Mouse (Mus musculus): ENCODE data around the gene Phf3. TPM values are rescaled to one million over a fixed set of nuclear protein-coding genes. Genes with fewer than 3 reads are reported as not detected.
A peak's percentile ranks its signal among the peaks of the same experiment; 100 is the strongest.

Gene Phf3
- polyA plus RNA-seq, 1 experiment from 2014 or later: 44.6 TPM

DNA sequence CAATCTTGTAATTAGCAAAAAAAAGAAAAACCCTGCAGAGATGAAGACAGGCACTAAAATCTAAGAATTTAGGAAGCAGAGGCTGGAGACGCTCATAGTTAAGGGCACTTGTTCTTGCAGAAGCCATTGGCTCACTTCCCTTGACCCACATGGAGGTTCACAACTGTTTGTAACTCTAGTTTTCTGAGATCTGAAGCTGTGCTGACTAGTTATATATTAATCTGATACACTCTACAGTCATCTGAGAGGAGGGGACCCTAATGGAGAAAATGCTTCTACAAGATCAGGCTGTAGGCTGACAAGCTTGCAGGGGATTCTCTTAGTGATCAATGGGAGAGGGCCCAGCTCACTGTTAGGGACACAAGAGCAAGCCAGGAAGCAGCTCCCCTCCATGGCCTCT, 58.1 kb downstream of the Phf3 start:
- H3K4me1 ChIP-seq: no peaks in the 10 kb centered on the region
- H3K4me2 ChIP-seq (replicated peaks): no peak overlapping the region
- H3K36me3 ChIP-seq: peaks cover 68% of the 10 kb centered on the region
- ATAC-seq (replicated peaks): no peak
- no peak overlapping the region for H3K4me3 ChIP-seq
- H3K9ac ChIP-seq (replicated peaks): no peak overlapping the region
- no peaks in the 10 kb centered on the region for H3K27me3 ChIP-seq
- H3K27ac ChIP-seq (replicated peaks): no peak overlapping the region
- WGBS: 98% methylated on average over 1 of the region's 1 CpGs
- no peaks in the 10 kb centered on the region for H3K9me3 ChIP-seq

DNA sequence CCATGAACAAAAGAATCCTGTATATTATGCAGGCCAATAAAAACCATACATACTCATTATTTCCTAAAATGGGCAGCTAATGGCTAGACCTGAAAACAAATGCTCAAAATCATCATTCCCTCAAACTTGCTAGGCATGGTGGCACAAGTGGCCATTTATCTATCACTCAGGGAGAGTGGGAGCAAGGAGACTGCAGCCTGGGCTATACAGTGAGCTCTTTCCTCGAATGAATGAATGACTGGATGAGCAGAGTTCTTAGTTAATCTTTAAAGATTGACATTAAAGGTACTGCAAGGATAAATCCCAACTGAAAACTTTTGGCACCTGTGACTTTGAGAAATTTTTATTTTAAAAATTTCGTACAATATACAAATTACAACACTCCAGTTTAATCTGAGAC, 58.7 kb downstream of the Phf3 start:
- Histone ChIP-seq H3K4me1 (no peaks in the 10 kb centered on the region), H3K27me3 (no peaks in the 10 kb centered on the region), H3K4me3 (no peak overlapping the region), H3K9ac (replicated peaks) (no peak overlapping the region), H3K36me3 (peaks cover 68% of the 10 kb centered on the region), H3K9me3 (no peaks in the 10 kb centered on the region), H3K27ac (replicated peaks) (no peak overlapping the region), H3K4me2 (replicated peaks) (no peak overlapping the region)
- WGBS: 94% methylated on average over 2 of the region's 2 CpGs
- no peak for ATAC-seq (replicated peaks)

DNA sequence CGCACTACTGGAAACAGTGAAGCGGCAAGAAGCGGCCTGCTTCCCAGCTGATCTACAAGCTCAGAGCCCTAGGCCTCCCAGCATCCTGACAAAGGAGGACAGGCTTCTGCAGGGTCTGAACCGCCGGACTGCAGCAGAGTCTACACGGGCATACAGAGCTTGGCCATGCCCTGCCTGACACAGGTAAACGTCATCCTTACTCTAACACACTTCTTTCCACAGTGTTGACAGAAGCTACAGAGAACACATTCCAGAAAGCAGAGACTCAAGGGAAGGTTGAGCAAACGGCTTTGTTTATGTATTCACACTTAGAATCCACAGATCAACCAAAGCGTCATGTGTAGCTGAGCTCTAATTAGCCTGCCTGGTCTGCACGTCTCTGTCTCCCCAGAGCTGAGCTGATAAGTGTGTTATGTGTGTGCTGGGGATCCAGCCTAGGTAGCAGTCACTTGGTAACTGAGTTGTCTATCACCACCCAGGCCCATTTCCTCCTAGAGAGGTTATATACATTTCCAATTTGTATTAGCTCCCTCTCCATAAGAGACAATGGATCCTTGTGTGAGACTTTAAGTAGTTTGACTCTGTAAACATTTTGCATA, 65.5 kb downstream of the Phf3 start:
- H3K27me3 ChIP-seq: no peaks in the 10 kb centered on the region
- WGBS: 89% methylated on average over 10 of the region's 10 CpGs
- no peak overlapping the region for H3K4me3 ChIP-seq
- no peak overlapping the region for H3K4me2 ChIP-seq (replicated peaks)
- H3K27ac ChIP-seq (replicated peaks): no peak overlapping the region
- H3K9me3 ChIP-seq: no peaks in the 10 kb centered on the region
- no peak for ATAC-seq (replicated peaks)
- no peaks in the 10 kb centered on the region for H3K4me1 ChIP-seq
- H3K36me3 ChIP-seq: peaks cover 74% of the 10 kb centered on the region
- no peak overlapping the region for H3K9ac ChIP-seq (replicated peaks)

DNA sequence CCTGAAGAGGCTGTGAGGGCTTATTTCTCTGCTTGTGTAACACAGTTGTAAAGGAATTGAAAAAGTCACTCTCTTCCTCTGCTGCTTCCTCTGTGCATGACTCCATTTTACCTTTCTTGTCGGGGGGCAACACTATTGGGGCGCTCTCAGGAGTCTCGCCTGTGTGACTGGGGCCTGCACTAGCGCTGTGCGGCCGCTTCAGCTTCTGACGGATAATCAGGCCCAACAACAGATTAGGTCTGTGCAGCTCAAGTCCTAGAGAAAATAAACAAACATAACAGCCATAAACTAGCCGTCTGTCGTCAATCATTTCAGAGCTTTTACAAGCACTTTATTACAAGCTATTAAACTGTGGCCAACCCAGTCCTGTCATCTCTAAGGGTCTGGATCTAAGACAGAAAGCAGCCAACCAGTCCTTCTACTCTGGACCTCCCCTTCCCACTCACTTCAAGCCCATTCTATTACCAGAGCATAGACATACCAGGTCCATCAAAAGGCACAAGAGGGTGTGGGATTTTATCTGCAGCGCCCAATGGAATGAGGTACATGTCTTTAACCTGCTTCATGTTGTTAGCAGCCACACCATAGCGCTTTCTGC, 67.9 kb downstream of the Phf3 start:
- 96% methylated on average over 11 of the region's 11 CpGs for WGBS
- Histone ChIP-seq H3K4me2 (replicated peaks) (no peak overlapping the region), H3K36me3 (peaks cover 59% of the 10 kb centered on the region), H3K9ac (replicated peaks) (no peak overlapping the region), H3K27me3 (no peaks in the 10 kb centered on the region), H3K4me3 (no peak overlapping the region), H3K9me3 (no peaks in the 10 kb centered on the region), H3K27ac (replicated peaks) (no peak overlapping the region), H3K4me1 (no peaks in the 10 kb centered on the region)
- ATAC-seq (replicated peaks): no peak

DNA sequence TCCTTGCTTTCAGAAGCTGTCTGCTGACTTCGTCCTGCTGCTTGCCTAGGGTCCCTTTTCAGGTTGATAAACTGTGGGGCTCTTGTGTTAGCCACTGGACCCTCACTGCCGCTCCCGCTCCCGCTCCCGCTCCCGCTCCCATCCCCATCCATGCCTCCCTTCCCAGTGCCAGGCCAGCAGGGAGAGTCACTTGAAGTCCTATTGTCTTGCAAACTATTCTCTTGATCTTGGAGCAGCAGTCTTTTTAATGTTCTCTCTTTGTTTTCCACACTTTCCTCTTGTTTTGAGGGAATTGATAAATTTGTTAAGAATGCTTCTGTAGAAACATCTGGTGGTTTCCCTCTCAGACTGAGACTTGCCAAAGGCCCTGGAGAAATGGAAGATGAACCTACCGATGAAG, 68.8 kb downstream of the Phf3 start:
- no peak for ATAC-seq (replicated peaks)
- Histone ChIP-seq H3K27ac (replicated peaks) (no peak overlapping the region), H3K4me1 (no peaks in the 10 kb centered on the region), H3K4me2 (replicated peaks) (no peak overlapping the region), H3K36me3 (peaks cover 50% of the 10 kb centered on the region), H3K9me3 (no peaks in the 10 kb centered on the region), H3K9ac (replicated peaks) (no peak overlapping the region), H3K4me3 (no peak overlapping the region), H3K27me3 (no peaks in the 10 kb centered on the region)
- WGBS: 91% methylated on average over 7 of the region's 7 CpGs

DNA sequence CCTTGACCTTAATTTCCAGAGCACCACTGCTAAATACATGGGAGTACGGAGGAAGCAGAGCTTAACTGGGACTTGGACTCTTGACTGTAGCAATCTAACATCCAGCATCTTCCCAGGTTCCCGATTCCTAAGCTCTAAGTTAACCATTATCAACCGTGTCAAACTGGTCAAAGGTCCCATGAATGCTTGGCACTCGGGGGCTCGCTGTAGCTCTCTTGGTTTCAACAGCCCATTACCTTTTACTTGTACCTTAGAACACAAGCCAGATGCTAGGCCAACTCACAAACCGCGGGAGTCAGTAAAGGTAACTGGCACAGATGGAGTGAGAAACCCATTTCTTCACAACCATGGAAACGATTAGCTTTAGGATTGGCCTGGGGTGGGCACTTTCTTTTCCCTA, 71.8 kb downstream of the Phf3 start:
- Histone ChIP-seq H3K9me3 (no peaks in the 10 kb centered on the region), H3K4me3 (no peak overlapping the region), H3K9ac (replicated peaks) (no peak overlapping the region), H3K36me3 (peaks cover 30% of the 10 kb centered on the region), H3K4me2 (replicated peaks) (no peak overlapping the region), H3K27ac (replicated peaks) (no peak overlapping the region), H3K4me1 (no peaks in the 10 kb centered on the region), H3K27me3 (no peaks in the 10 kb centered on the region)
- WGBS: 94% methylated on average over 8 of the region's 8 CpGs
- no peak for ATAC-seq (replicated peaks)

DNA sequence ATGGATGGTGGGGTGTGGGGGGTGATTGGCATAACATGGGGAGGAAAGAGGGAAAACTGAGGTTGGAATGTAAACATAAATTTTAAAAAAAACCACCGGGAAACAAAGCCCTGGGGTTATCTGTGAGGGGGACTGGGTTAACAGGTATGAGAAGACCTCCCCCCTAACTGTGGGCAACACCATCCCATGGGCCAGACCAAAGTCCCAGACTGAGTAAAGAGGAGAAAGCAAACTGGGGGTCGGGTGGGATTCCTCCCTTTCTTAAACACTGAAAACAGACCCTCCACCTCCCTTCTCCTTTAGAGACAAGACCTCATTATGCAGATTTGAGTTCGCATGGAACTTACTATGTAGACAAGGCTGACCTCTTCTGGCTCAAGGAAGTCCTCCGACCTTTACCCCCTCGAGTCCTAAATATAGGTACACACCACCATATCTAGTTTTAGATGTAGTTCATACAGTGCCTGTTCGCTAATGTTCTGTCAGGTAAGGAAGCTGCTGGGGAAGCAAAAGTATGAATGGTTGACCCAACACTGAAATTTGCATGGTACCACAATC, 74.4 kb downstream of the Phf3 start:
- H3K4me3 ChIP-seq: no peak overlapping the region
- H3K4me1 ChIP-seq: no peaks in the 10 kb centered on the region
- no peak overlapping the region for H3K9ac ChIP-seq (replicated peaks)
- H3K9me3 ChIP-seq: no peaks in the 10 kb centered on the region
- H3K27ac ChIP-seq (replicated peaks): no peak overlapping the region
- 86% methylated on average over 6 of the region's 6 CpGs for WGBS
- H3K27me3 ChIP-seq: no peaks in the 10 kb centered on the region
- H3K4me2 ChIP-seq (replicated peaks): no peak overlapping the region
- no peak for ATAC-seq (replicated peaks)
- H3K36me3 ChIP-seq: peaks cover 12% of the 10 kb centered on the region

DNA sequence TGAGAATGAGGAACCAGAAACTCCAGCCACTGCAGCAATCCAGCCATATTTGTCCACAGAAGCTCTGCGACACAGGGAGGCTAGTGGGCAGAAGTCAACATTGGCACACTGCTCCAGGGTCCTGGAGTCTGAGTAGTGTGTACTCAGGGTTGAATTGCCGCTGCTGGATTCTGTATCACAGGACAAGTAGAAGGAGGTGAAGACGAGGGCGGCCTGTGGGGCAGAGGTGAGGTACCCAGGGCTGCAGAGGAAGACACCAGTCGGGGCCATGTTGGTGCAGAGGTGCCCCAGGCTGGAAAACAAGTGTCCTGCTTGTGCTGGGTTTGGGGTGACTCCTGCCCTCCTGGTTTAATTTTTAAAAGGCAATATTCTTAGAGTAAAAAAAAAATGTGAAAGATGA, 79.1 kb downstream of the Phf3 start:
- H3K27me3 ChIP-seq: no peaks in the 10 kb centered on the region
- H3K4me2 ChIP-seq (replicated peaks): no peak overlapping the region
- H3K9me3 ChIP-seq: no peaks in the 10 kb centered on the region
- no peak overlapping the region for H3K4me3 ChIP-seq
- 86% methylated on average over 5 of the region's 5 CpGs for WGBS
- no peak overlapping the region for H3K9ac ChIP-seq (replicated peaks)
- H3K36me3 ChIP-seq: no peaks in the 10 kb centered on the region
- no peak overlapping the region for H3K27ac ChIP-seq (replicated peaks)
- ATAC-seq (replicated peaks): no peak
- no peaks in the 10 kb centered on the region; the same call in 1 of the 2 replicates for H3K4me1 ChIP-seq

DNA sequence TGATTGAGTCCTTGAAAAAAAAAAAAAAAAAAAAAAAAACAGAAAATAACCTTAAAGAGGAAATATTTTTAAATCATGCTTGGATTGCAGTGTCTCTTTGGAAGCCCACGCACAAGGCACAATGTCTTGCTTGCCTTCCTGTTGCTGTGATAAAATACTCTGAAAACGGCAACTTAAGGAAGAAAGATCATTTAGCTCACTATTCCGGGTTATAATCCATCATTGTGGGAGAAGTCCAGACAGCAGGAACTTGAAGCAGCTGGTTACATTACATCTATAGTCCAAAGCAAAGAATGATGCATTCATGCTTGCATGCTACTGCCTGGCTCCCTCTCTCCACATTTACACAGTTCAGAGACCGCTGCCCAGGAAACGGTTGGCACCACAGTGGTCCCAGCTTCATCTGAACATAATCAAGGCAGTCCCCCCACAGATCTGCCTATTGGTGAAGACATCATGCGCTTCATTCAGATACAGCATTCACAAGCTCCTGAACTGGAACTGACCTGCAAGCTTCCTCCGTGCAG, 80.3 kb downstream of the Phf3 start:
- H3K4me1 ChIP-seq: no peaks in the 10 kb centered on the region; the same call in 1 of the 2 replicates
- H3K9me3 ChIP-seq: no peaks in the 10 kb centered on the region
- no peak overlapping the region for H3K9ac ChIP-seq (replicated peaks)
- 87% methylated on average over 7 of the region's 7 CpGs for WGBS
- no peak overlapping the region for H3K27ac ChIP-seq (replicated peaks)
- H3K36me3 ChIP-seq: no peaks in the 10 kb centered on the region
- no peaks in the 10 kb centered on the region for H3K27me3 ChIP-seq
- H3K4me3 ChIP-seq: no peak overlapping the region
- H3K4me2 ChIP-seq (replicated peaks): no peak overlapping the region
- no peak for ATAC-seq (replicated peaks)

DNA sequence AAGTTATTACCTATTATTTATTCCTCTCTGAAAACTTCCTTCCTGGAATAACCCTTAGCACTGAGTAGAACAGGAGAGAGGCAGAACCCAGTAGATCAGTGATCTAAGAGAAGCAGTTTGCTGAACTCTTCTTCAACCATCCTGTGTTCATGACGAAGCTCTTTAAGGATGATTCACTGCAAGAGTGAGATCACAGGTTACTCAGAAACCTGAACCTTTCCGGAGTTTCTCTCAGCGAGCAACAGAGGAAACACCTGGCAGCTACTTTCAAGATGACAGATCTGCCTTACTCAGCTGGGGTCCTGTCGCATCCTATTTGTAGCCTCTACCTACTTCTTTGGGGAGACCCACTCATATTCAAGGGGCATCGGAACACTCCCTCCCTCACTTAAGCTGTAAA, 80.8 kb downstream of the Phf3 start:
- Histone ChIP-seq H3K4me2 (replicated peaks) (no peak overlapping the region), H3K4me1 (no peaks in the 10 kb centered on the region; the same call in 1 of the 2 replicates), H3K9ac (replicated peaks) (no peak overlapping the region), H3K27me3 (no peaks in the 10 kb centered on the region), H3K9me3 (no peaks in the 10 kb centered on the region), H3K4me3 (no peak overlapping the region), H3K27ac (replicated peaks) (no peak overlapping the region), H3K36me3 (no peaks in the 10 kb centered on the region)
- 89% methylated on average over 5 of the region's 5 CpGs for WGBS
- no peak for ATAC-seq (replicated peaks)

DNA sequence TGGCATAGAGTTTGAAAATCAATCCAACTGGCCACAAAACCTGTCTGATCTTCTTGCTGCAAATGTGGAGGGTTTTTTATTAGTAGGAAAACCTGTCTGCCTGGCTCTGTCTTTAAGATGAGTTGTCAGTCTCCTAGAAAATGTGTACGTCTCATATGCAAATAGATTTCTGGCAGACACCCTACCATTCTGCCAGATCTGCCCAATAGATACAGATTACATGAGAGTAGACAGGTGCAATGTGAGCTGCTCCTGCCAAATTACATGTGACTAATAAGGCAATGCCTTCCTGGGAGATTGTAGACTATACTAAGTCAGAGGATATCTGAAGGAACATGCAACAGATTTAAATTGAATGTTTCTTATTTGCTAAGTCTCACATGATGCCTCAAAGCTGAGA, 83.5 kb downstream of the Phf3 start:
- peak; percentile 53; the same call in 1 of the 2 replicates for ATAC-seq (replicated peaks)

DNA sequence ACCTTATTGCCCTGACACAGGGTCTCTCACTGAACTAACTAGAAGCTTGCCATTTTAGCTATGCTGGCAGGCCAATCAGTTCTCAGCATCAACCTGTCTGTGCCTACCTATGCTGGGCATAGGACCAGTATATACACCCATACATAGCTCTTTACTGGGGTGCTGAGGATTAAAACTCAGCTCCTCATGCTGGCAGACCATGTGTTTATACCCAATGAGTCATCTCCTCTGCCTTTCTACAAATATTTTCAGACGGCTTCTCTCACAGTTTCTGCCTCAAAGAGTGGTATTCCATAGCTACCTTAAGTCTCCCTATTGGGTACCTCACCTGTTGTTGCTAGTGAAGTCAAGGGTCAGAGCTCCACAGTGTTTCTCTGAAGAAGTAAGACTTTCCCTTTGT, 84.0 kb downstream of the Phf3 start:
- Histone ChIP-seq H3K4me1 (no peaks in the 10 kb centered on the region; the same call in 1 of the 2 replicates), H3K36me3 (no peaks in the 10 kb centered on the region), H3K27me3 (no peaks in the 10 kb centered on the region), H3K9me3 (no peaks in the 10 kb centered on the region), H3K27ac (replicated peaks) (0 out of 2 replicates have a peak overlapping the region, but pooled peaks have one; percentile 2), H3K4me2 (replicated peaks) (no peak overlapping the region), H3K9ac (replicated peaks) (no peak overlapping the region), H3K4me3 (no peak overlapping the region)
- WGBS: 74% methylated on average over 1 of the region's 1 CpGs
- ATAC-seq (replicated peaks): 0 out of 2 replicates have a peak, but pooled peaks have one; percentile 26

More for the DNA sequence above, 83.5 kb downstream of the Phf3 start:
- 42% methylated on average over 1 of the region's 1 CpGs for WGBS
- H3K27me3 ChIP-seq: no peaks in the 10 kb centered on the region
- no peak overlapping the region for H3K4me2 ChIP-seq (replicated peaks)
- H3K36me3 ChIP-seq: no peaks in the 10 kb centered on the region
- H3K4me3 ChIP-seq: no peak overlapping the region
- no peaks in the 10 kb centered on the region; the same call in 1 of the 2 replicates for H3K4me1 ChIP-seq
- no peaks in the 10 kb centered on the region for H3K9me3 ChIP-seq
- H3K9ac ChIP-seq (replicated peaks): no peak overlapping the region
- H3K27ac ChIP-seq (replicated peaks): 0 out of 2 replicates have a peak overlapping the region, but pooled peaks have one; percentile 2

Measured in forebrain, embryonic 15.5 days (tissue).